Mouse (Mus musculus): ENCODE data around the gene Stx8. TPM values are rescaled to one million over a fixed set of nuclear protein-coding genes. Genes with fewer than 3 reads are reported as not detected.

Stx8 gene
- polyA plus RNA-seq, 1 experiment = 32.5 TPM

GRCm38 (mm10) chr11:68188695-68189201 lies 222.8 kb downstream of the Stx8 start:
- Histone ChIP-seq H3K4me3 (no peak overlapping the region), H3K36me3 (ENCODE audit: control insufficient read depth, insufficient read depth) (no peaks in the 10 kb centered on the region), H3ac (ENCODE audit: control insufficient read depth, insufficient read length) (no peak overlapping the region), H3K4me2 (ENCODE audit: low read depth) (no peak overlapping the region), H3K27me3 (ENCODE audit: control insufficient read depth, insufficient read depth, insufficient read length) (no peaks in the 10 kb centered on the region), H3K79me2 (ENCODE audit: control insufficient read depth, insufficient read depth) (no peaks in the 10 kb centered on the region)
- TF ChIP-seq TCF3 (IDR thresholded peaks at IDR 0.05; ENCODE audit: insufficient read length, low read depth) = no peak
- no peak for TF ChIP-seq POLR2AphosphoS2 (IDR thresholded peaks at IDR 0.05; ENCODE audit: insufficient read length, low read depth)
- no peak for TF ChIP-seq SRF (IDR thresholded peaks at IDR 0.05; ENCODE audit: control insufficient read depth, insufficient read length, low read depth)

- Histone ChIP-seq H3K36me3 (ENCODE audit: control insufficient read depth, insufficient read depth) (no peaks in the 10 kb centered on the region), H3K27me3 (ENCODE audit: control insufficient read depth, insufficient read depth, insufficient read length) (no peaks in the 10 kb centered on the region), H3K4me2 (ENCODE audit: low read depth) (no peak overlapping the region), H3K79me2 (ENCODE audit: control insufficient read depth, insufficient read depth) (no peaks in the 10 kb centered on the region), H3K4me3 (no peak overlapping the region), H3ac (ENCODE audit: control insufficient read depth, insufficient read length) (no peak overlapping the region)
- TF ChIP-seq CEBPB (IDR thresholded peaks at IDR 0.05; ENCODE audit: insufficient read depth, poor library complexity, severe bottlenecking) (no peak), SRF (IDR thresholded peaks at IDR 0.05; ENCODE audit: control insufficient read depth, insufficient read length, low read depth) (no peak), TCF12 (IDR thresholded peaks at IDR 0.05; ENCODE audit: insufficient read depth, poor library complexity, severe bottlenecking) (no peak), MYOD1 (IDR thresholded peaks at IDR 0.05; ENCODE audit: control insufficient read depth in 1 of 3, insufficient read length in 2 of 3, low read depth in 2 of 3) (no peak), TCF3 (IDR thresholded peaks at IDR 0.05; ENCODE audit: insufficient read length, low read depth) (no peak), POLR2A (IDR thresholded peaks at IDR 0.05; ENCODE audit: insufficient read length, low read depth) (no peak), MAX (IDR thresholded peaks at IDR 0.05; ENCODE audit: low read depth) (no peak), USF1 (IDR thresholded peaks at IDR 0.05; ENCODE audit: low read depth) (no peak), E2F4 (IDR thresholded peaks at IDR 0.05; ENCODE audit: insufficient read depth) (no peak), REST (IDR thresholded peaks at IDR 0.05; ENCODE audit: insufficient read depth, insufficient read length) (no peak), MYOG (IDR thresholded peaks at IDR 0.05; ENCODE audit: control insufficient read depth in 1 of 3, insufficient read depth in 1 of 3, insufficient read length in 2 of 3, low read depth in 2 of 3) (no peak), POLR2AphosphoS2 (IDR thresholded peaks at IDR 0.05; ENCODE audit: insufficient read length, low read depth) (no peak)
Observed at GRCm38 (mm10) chr11:68190849-68191248, 224.9 kb downstream of the Stx8 start.

- Histone ChIP-seq H3K79me2 (ENCODE audit: control insufficient read depth, insufficient read depth) (no peaks in the 10 kb centered on the region), H3K36me3 (ENCODE audit: control insufficient read depth, insufficient read depth) (no peaks in the 10 kb centered on the region), H3K27me3 (ENCODE audit: control insufficient read depth, insufficient read depth, insufficient read length) (no peaks in the 10 kb centered on the region), H3K4me3 (no peak overlapping the region), H3K4me2 (ENCODE audit: low read depth) (no peak overlapping the region), H3ac (ENCODE audit: control insufficient read depth, insufficient read length) (no peak overlapping the region)
- TF ChIP-seq TCF12 (IDR thresholded peaks at IDR 0.05; ENCODE audit: insufficient read depth, poor library complexity, severe bottlenecking) = no peak
- TF ChIP-seq SRF (IDR thresholded peaks at IDR 0.05; ENCODE audit: control insufficient read depth, insufficient read length, low read depth) = no peak
- no peak for TF ChIP-seq MYOD1 (IDR thresholded peaks at IDR 0.05; ENCODE audit: control insufficient read depth in 1 of 3, insufficient read length in 2 of 3, low read depth in 2 of 3)
- TF ChIP-seq MAX (IDR thresholded peaks at IDR 0.05; ENCODE audit: low read depth) = no peak
- TF ChIP-seq REST (IDR thresholded peaks at IDR 0.05; ENCODE audit: insufficient read depth, insufficient read length) = no peak
- no peak for TF ChIP-seq CEBPB (IDR thresholded peaks at IDR 0.05; ENCODE audit: insufficient read depth, poor library complexity, severe bottlenecking)
- no peak for TF ChIP-seq POLR2A (IDR thresholded peaks at IDR 0.05; ENCODE audit: insufficient read length, low read depth)
- no peak for TF ChIP-seq MYOG (IDR thresholded peaks at IDR 0.05; ENCODE audit: control insufficient read depth in 1 of 3, insufficient read depth in 1 of 3, insufficient read length in 2 of 3, low read depth in 2 of 3)
- TF ChIP-seq USF1 (IDR thresholded peaks at IDR 0.05; ENCODE audit: low read depth) = no peak
- TF ChIP-seq E2F4 (IDR thresholded peaks at IDR 0.05; ENCODE audit: insufficient read depth) = no peak
- no peak for TF ChIP-seq POLR2AphosphoS2 (IDR thresholded peaks at IDR 0.05; ENCODE audit: insufficient read length, low read depth)
- no peak for TF ChIP-seq TCF3 (IDR thresholded peaks at IDR 0.05; ENCODE audit: insufficient read length, low read depth)
Observed at GRCm38 (mm10) chr11:68195168-68195567, 229.2 kb downstream of the Stx8 start.

GRCm38 (mm10) chr11:68195693-68196176 lies 229.7 kb downstream of the Stx8 start:
- no peak overlapping the region for H3K4me2 ChIP-seq (ENCODE audit: low read depth)
- no peak overlapping the region for H3K4me3 ChIP-seq
- no peak for TF ChIP-seq POLR2AphosphoS2 (IDR thresholded peaks at IDR 0.05; ENCODE audit: insufficient read length, low read depth)
- TF ChIP-seq TCF3 (IDR thresholded peaks at IDR 0.05; ENCODE audit: insufficient read length, low read depth) = no peak
- no peak for TF ChIP-seq USF1 (IDR thresholded peaks at IDR 0.05; ENCODE audit: low read depth)
- TF ChIP-seq SRF (IDR thresholded peaks at IDR 0.05; ENCODE audit: control insufficient read depth, insufficient read length, low read depth) = no peak
- no peak for TF ChIP-seq CEBPB (IDR thresholded peaks at IDR 0.05; ENCODE audit: insufficient read depth, poor library complexity, severe bottlenecking)
- no peak for TF ChIP-seq MYOD1 (IDR thresholded peaks at IDR 0.05; ENCODE audit: control insufficient read depth in 1 of 3, insufficient read length in 2 of 3, low read depth in 2 of 3)
- TF ChIP-seq TCF12 (IDR thresholded peaks at IDR 0.05; ENCODE audit: insufficient read depth, poor library complexity, severe bottlenecking) = no peak
- no peak for TF ChIP-seq MAX (IDR thresholded peaks at IDR 0.05; ENCODE audit: low read depth)
- no peak for TF ChIP-seq POLR2A (IDR thresholded peaks at IDR 0.05; ENCODE audit: insufficient read length, low read depth)
- TF ChIP-seq E2F4 (IDR thresholded peaks at IDR 0.05; ENCODE audit: insufficient read depth) = no peak
- no peak for TF ChIP-seq REST (IDR thresholded peaks at IDR 0.05; ENCODE audit: insufficient read depth, insufficient read length)
- TF ChIP-seq MYOG (IDR thresholded peaks at IDR 0.05; ENCODE audit: control insufficient read depth in 1 of 3, insufficient read depth in 1 of 3, insufficient read length in 2 of 3, low read depth in 2 of 3) = no peak
- no peaks in the 10 kb centered on the region for H3K79me2 ChIP-seq (ENCODE audit: control insufficient read depth, insufficient read depth)
- H3K27me3 ChIP-seq (ENCODE audit: control insufficient read depth, insufficient read depth, insufficient read length) = no peaks in the 10 kb centered on the region
- no peak overlapping the region for H3ac ChIP-seq (ENCODE audit: control insufficient read depth, insufficient read length)
- H3K36me3 ChIP-seq (ENCODE audit: control insufficient read depth, insufficient read depth) = no peaks in the 10 kb centered on the region

GRCm38 (mm10) chr11:68196566-68196965 lies 230.6 kb downstream of the Stx8 start:
- Histone ChIP-seq H3K79me2 (ENCODE audit: control insufficient read depth, insufficient read depth) (no peaks in the 10 kb centered on the region), H3K36me3 (ENCODE audit: control insufficient read depth, insufficient read depth) (no peaks in the 10 kb centered on the region), H3K4me2 (ENCODE audit: low read depth) (no peak overlapping the region), H3K4me3 (no peak overlapping the region), H3ac (ENCODE audit: control insufficient read depth, insufficient read length) (no peak overlapping the region), H3K27me3 (ENCODE audit: control insufficient read depth, insufficient read depth, insufficient read length) (no peaks in the 10 kb centered on the region)
- TF ChIP-seq POLR2AphosphoS2 (IDR thresholded peaks at IDR 0.05; ENCODE audit: insufficient read length, low read depth) (no peak), CEBPB (IDR thresholded peaks at IDR 0.05; ENCODE audit: insufficient read depth, poor library complexity, severe bottlenecking) (no peak), MYOD1 (IDR thresholded peaks at IDR 0.05; ENCODE audit: control insufficient read depth in 1 of 3, insufficient read length in 2 of 3, low read depth in 2 of 3) (no peak), TCF12 (IDR thresholded peaks at IDR 0.05; ENCODE audit: insufficient read depth, poor library complexity, severe bottlenecking) (no peak), USF1 (IDR thresholded peaks at IDR 0.05; ENCODE audit: low read depth) (no peak)

Measured in myocyte (in vitro differentiated cells).